Mouse (Mus musculus): ENCODE data around the gene Tbxas1. TPM values are rescaled to one million over a fixed set of nuclear protein-coding genes. Genes with fewer than 3 reads are reported as not detected.

The Tbxas1 gene
- polyA plus RNA-seq, 1 experiment from 2014 or later = 0.37 TPM

GRCm38 (mm10) chr6:39035039-39035438 is 159.8 kb downstream of the Tbxas1 start:
- ATAC-seq (no peak), DNase-seq (ENCODE audit: low read depth, low spot score) (no peak)
- in situ Hi-C loops (cut with MboI; ENCODE audit: low pct_unique_long_range_greater_than_20kb) = no loop called here
- CTCF ChIA-PET = interaction anchor here (0.9 kb wide), 1 partner anchor 18 kb away, joined by 3 read pairs; no protein-coding TSS in a partner anchor
- POLR2A ChIA-PET = no interaction called here
- TF ChIP-seq CTCF (IDR thresholded peaks at IDR 0.05) = no peak
- H3K27me3 ChIP-seq = no peaks in the 10 kb centered on the region

- in situ Hi-C loops (cut with MboI; ENCODE audit: low pct_unique_long_range_greater_than_20kb) = no loop called here
- ChIA-PET CTCF (no interaction called here), POLR2A (no interaction called here)
- ATAC-seq (no peak), DNase-seq (ENCODE audit: low read depth, low spot score) (no peak)
- no peaks in the 10 kb centered on the region for H3K27me3 ChIP-seq
- no peak for TF ChIP-seq CTCF (IDR thresholded peaks at IDR 0.05)
These were observed 161.0 kb downstream of the Tbxas1 start for GRCm38 (mm10) chr6:39036204-39036603.

GRCm38 (mm10) chr6:39040451-39040850 is 165.2 kb downstream of the Tbxas1 start:
- ChIA-PET CTCF (interaction anchor here (1.0 kb wide), 1 partner anchor 304 kb away, joined by 3 read pairs; no protein-coding TSS in a partner anchor), POLR2A (interaction anchor here (0.6 kb wide), 1 partner anchor 441 kb away, joined by 4 read pairs; no protein-coding TSS in a partner anchor)
- H3K27me3 ChIP-seq = no peaks in the 10 kb centered on the region
- no peak for TF ChIP-seq CTCF (IDR thresholded peaks at IDR 0.05)
- in situ Hi-C loops (cut with MboI; ENCODE audit: low pct_unique_long_range_greater_than_20kb) = no loop called here
- ATAC-seq (no peak), DNase-seq (ENCODE audit: low read depth, low spot score) (no peak)

GRCm38 (mm10) chr6:39049141-39049540 is 173.9 kb downstream of the Tbxas1 start:
- TF ChIP-seq CTCF (IDR thresholded peaks at IDR 0.05) = no peak
- CTCF ChIA-PET = no interaction called here
- ATAC-seq = no peak
- in situ Hi-C loops (cut with MboI; ENCODE audit: low pct_unique_long_range_greater_than_20kb) = no loop called here
- no peaks in the 10 kb centered on the region for H3K27me3 ChIP-seq
- POLR2A ChIA-PET = no interaction called here
- DNase-seq (ENCODE audit: low read depth, low spot score) = no peak

- no peaks in the 10 kb centered on the region for H3K27me3 ChIP-seq
- in situ Hi-C loops (cut with MboI; ENCODE audit: low pct_unique_long_range_greater_than_20kb) = no loop called here
- POLR2A ChIA-PET = no interaction called here
- ATAC-seq (no peak), DNase-seq (ENCODE audit: low read depth, low spot score) (no peak)
- CTCF ChIA-PET = no interaction called here
- TF ChIP-seq CTCF (IDR thresholded peaks at IDR 0.05) = no peak
These were observed 175.6 kb downstream of the Tbxas1 start for GRCm38 (mm10) chr6:39050836-39051235.

GRCm38 (mm10) chr6:39051799-39052556 is 176.8 kb downstream of the Tbxas1 start:
- CTCF ChIA-PET = no interaction called here
- no peaks in the 10 kb centered on the region for H3K27me3 ChIP-seq
- TF ChIP-seq CTCF (IDR thresholded peaks at IDR 0.05) = no peak
- no peak for DNase-seq (ENCODE audit: low read depth, low spot score)
- in situ Hi-C loops (cut with MboI; ENCODE audit: low pct_unique_long_range_greater_than_20kb) = no loop called here
- ATAC-seq = no peak
- POLR2A ChIA-PET = interaction anchor here (1.0 kb wide), 1 partner anchor 20 kb away, joined by 3 read pairs; no protein-coding TSS in a partner anchor

DNA sequence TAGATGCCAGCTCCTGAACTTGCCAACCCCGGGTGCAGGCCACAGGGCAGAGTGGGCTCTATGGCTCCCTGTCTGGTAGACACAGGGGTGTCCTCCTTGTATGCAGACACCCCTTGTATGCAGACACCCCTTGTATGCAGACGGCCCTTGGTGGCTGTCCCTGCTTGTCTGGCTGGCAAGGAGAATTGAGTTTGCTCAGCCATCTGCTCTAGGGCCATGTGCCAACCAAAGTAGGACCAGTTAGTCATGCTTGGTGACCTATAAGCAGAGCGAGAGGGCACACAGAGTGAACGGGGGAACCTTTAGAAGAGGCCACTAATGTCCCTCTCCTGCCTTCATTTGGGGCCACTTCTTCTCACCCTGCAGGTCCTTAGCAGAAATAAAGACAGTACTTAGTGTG is 177.4 kb downstream of the Tbxas1 start:
- ChIA-PET POLR2A (interaction anchor here (1.0 kb wide), 1 partner anchor 20 kb away, joined by 3 read pairs; no protein-coding TSS in a partner anchor), CTCF (no interaction called here)
- ATAC-seq = no peak
- no peak for DNase-seq (ENCODE audit: low read depth, low spot score)
- in situ Hi-C loops (cut with MboI; ENCODE audit: low pct_unique_long_range_greater_than_20kb) = no loop called here
- TF ChIP-seq CTCF (IDR thresholded peaks at IDR 0.05) = no peak
- H3K27me3 ChIP-seq = no peaks in the 10 kb centered on the region

DNA sequence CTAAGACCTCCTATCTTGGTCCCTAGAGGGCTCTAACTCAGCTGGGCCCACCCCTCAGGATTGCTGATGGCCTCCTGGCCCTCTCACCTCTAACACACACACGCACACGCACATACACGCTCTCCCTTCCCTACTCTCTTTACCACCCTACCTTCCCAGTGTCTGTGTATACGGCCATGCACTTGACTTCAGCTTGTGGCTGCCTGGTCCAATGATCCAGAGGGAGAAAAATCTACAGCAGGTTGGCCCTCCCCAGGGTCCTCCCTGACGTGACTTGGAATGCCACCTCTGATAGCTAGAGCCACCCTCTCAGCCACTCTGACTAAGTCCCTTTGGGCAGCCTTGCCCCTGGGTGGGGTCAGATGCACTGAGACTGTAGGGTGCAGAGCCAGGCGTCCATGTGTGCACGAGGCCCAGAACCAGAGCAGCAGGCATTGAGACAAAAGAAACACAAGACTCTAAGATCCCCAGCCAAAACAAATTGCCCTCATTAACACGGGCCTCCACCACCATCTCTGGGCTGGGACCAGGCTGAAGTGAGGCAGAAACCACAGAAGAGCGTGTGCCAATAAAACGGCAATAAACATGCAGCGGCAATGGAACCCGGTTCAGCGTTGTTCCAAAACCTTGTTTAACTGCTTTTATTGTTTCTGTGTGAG is 179.1 kb downstream of the Tbxas1 start:
- H3K27me3 ChIP-seq = no peaks in the 10 kb centered on the region
- DNase-seq (ENCODE audit: low read depth, low spot score) (peak; percentile 31), ATAC-seq (peak; percentile 52)
- in situ Hi-C loops (cut with MboI; ENCODE audit: low pct_unique_long_range_greater_than_20kb) = no loop called here
- no peak for TF ChIP-seq CTCF (IDR thresholded peaks at IDR 0.05)
- ChIA-PET POLR2A (no interaction called here), CTCF (interaction anchor here (1.3 kb wide), 1 partner anchor 19 kb away, joined by 3 read pairs; no protein-coding TSS in a partner anchor)

- ChIA-PET CTCF (interaction anchor here (1.0 kb wide), 1 partner anchor 11 kb away, joined by 3 read pairs; no protein-coding TSS in a partner anchor), POLR2A (no interaction called here)
- no peak for TF ChIP-seq CTCF (IDR thresholded peaks at IDR 0.05)
- DNase-seq (ENCODE audit: low read depth, low spot score) (no peak), ATAC-seq (no peak)
- H3K27me3 ChIP-seq = no peaks in the 10 kb centered on the region
- in situ Hi-C loops (cut with MboI; ENCODE audit: low pct_unique_long_range_greater_than_20kb) = no loop called here
These were observed 179.8 kb downstream of the Tbxas1 start for GRCm38 (mm10) chr6:39054878-39055508.

- POLR2A ChIA-PET = no interaction called here
- ATAC-seq = no peak
- in situ Hi-C loops (cut with MboI; ENCODE audit: low pct_unique_long_range_greater_than_20kb) = no loop called here
- H3K27me3 ChIP-seq = no peaks in the 10 kb centered on the region
- TF ChIP-seq CTCF (IDR thresholded peaks at IDR 0.05) = no peak
- no peak for DNase-seq (ENCODE audit: low read depth, low spot score)
- CTCF ChIA-PET = interaction anchor here (1.0 kb wide), 1 partner anchor 10 kb away, joined by 3 read pairs; no protein-coding TSS in a partner anchor
These were observed 180.6 kb downstream of the Tbxas1 start for GRCm38 (mm10) chr6:39055831-39056261.

All from Patski (cell line).